Mouse (Mus musculus) hindbrain, embryonic 13.5 days (tissue): ENCODE results near the gene Brinp3. TPM values are rescaled to one million over a fixed set of nuclear protein-coding genes. Genes with fewer than 3 reads are reported as not detected.
A peak's percentile ranks its signal among the peaks of the same experiment; 100 is the strongest.

Experiments
- ATAC-seq: fragments of 200-750 bp; cut with Nextera tagmentation; 2 replicates; pipeline ENCODE4 v1.8.0; 2017; ENCODE audit warnings: moderate TSS enrichment; ENCODE audit not compliant: low FRiP score
- H3K27ac ChIP-seq: fragments of 300-500 bp; sonication (generic); 2 replicates; pipeline ENCODE4 v1.5.1; 2015; ENCODE audit warnings: inconsistent platforms, mild to moderate bottlenecking, moderate library complexity
- H3K27me3 ChIP-seq: fragments of 300-500 bp; sonication (generic); 2 replicates; pipeline ENCODE4 v1.6.1; 2015; ENCODE audit warnings: mild to moderate bottlenecking, inconsistent platforms
- H3K36me3 ChIP-seq: fragments of 300-500 bp; sonication (generic); 2 replicates; pipeline ENCODE4 v1.6.1; 2015; ENCODE audit warnings: mild to moderate bottlenecking, inconsistent platforms
- H3K4me1 ChIP-seq: fragments of 300-500 bp; sonication (generic); replicated peaks from 2 replicates; pipeline ENCODE4 v1.6.1; 2015; ENCODE audit warnings: inconsistent platforms
- H3K4me2 ChIP-seq: fragments of 300-500 bp; sonication (generic); 2 replicates; pipeline ENCODE4 v1.6.1; 2015; ENCODE audit warnings: inconsistent platforms, mild to moderate bottlenecking, moderate library complexity
- H3K4me3 ChIP-seq: fragments of 300-500 bp; sonication (generic); 2 replicates; pipeline ENCODE4 v1.5.1; 2015; ENCODE audit warnings: mild to moderate bottlenecking, inconsistent platforms
- H3K9ac ChIP-seq: fragments of 300-500 bp; sonication (generic); 2 replicates; pipeline ENCODE4 v1.6.1; 2015; ENCODE audit warnings: mild to moderate bottlenecking, inconsistent platforms
- H3K9me3 ChIP-seq: fragments of 300-500 bp; sonication (generic); 2 replicates; pipeline ENCODE4 v1.6.1; 2016; ENCODE audit warnings: inconsistent platforms
- WGBS: fragments of 180-500 bp; shearing (Covaris S2); methylation state at CpG from one replicate; pipeline ENCODE4 v1.1.7; 2015; 5-methylcytosine and 5-hydroxymethylcytosine counted together
- polyA plus RNA-seq: library from polyadenylated mRNA; unstranded; fragments of >200 nt; fragmentation: Nextera tagmentation; extraction: Ambion mirVana; gene quantifications from 2 replicates; pipeline ENCODE4 v1.2.1, GENCODE M21; 2015

The Brinp3 gene
- 17.9 and 19.7 TPM in 2 replicates for polyA plus RNA-seq

GRCm38 (mm10) chr1:146494681-146495331, at the start of gene Brinp3:
Brinp3 (plus strand) TSS chr1:146494760.
- ATAC-seq: peak; percentile 58; the same call in 1 of the 2 replicates
- Histone ChIP-seq H3K4me1 (peaks cover 23% of the 10 kb centered on the region), H3K27me3 (peaks cover 19% of the 10 kb centered on the region), H3K9ac (peak within 1 kb of the TSS; percentile 78), H3K4me3 (peak within 1 kb of the TSS; percentile 61), H3K9me3 (no peaks in the 10 kb centered on the region), H3K36me3 (no peaks in the 10 kb centered on the region), H3K4me2 (peak within 1 kb of the TSS; percentile 90), H3K27ac (peak within 1 kb of the TSS; percentile 75)
- WGBS: 2% methylated on average over 19 of the region's 19 CpGs

- peak overlapping the region; percentile 78 for H3K9ac ChIP-seq
- H3K27ac ChIP-seq: peak overlapping the region; percentile 75
- H3K4me3 ChIP-seq: peak overlapping the region; percentile 61
- no peaks in the 10 kb centered on the region for H3K36me3 ChIP-seq
- peaks cover 23% of the 10 kb centered on the region for H3K4me1 ChIP-seq
- ATAC-seq: no peak
- H3K27me3 ChIP-seq: peaks cover 18% of the 10 kb centered on the region
- WGBS: 8% methylated on average over 7 of the region's 7 CpGs
- no peaks in the 10 kb centered on the region for H3K9me3 ChIP-seq
- H3K4me2 ChIP-seq: peak overlapping the region; percentile 90
Observed at GRCm38 (mm10) chr1:146494221-146494620, 339 bp upstream of the Brinp3 start.

- ATAC-seq: no peak
- peaks cover 19% of the 10 kb centered on the region for H3K27me3 ChIP-seq
- no peaks in the 10 kb centered on the region for H3K9me3 ChIP-seq
- H3K4me1 ChIP-seq: peaks cover 23% of the 10 kb centered on the region
- peak overlapping the region; percentile 75 for H3K27ac ChIP-seq
- H3K4me3 ChIP-seq: peak overlapping the region; percentile 61
- H3K9ac ChIP-seq: peak overlapping the region; percentile 78
- peak overlapping the region; percentile 90 for H3K4me2 ChIP-seq
- no peaks in the 10 kb centered on the region for H3K36me3 ChIP-seq
- 12% methylated on average over 3 of the region's 3 CpGs for WGBS
Observed at GRCm38 (mm10) chr1:146495386-146495785, 826 bp downstream of the Brinp3 start.

- Histone ChIP-seq H3K9ac (peak overlapping the region; percentile 77), H3K9me3 (no peaks in the 10 kb centered on the region), H3K27me3 (peaks cover 19% of the 10 kb centered on the region), H3K4me3 (peak overlapping the region; percentile 61), H3K4me1 (peaks cover 23% of the 10 kb centered on the region), H3K27ac (peak overlapping the region; percentile 74), H3K36me3 (no peaks in the 10 kb centered on the region), H3K4me2 (peak overlapping the region; percentile 90)
- ATAC-seq: peak; percentile 80
- WGBS: under 1% methylated on average over 28 of the region's 28 CpGs
Observed at GRCm38 (mm10) chr1:146497381-146498081, 3.0 kb downstream of the Brinp3 start.

GRCm38 (mm10) chr1:146498085-146498779, 3.7 kb downstream of the Brinp3 start:
- under 1% methylated on average over 16 of the region's 16 CpGs for WGBS

GRCm38 (mm10) chr1:146498780-146499114, 4.2 kb downstream of the Brinp3 start:
- Histone ChIP-seq H3K9ac (peak overlapping the region; percentile 77; the same call in 1 of the 2 replicates), H3K4me2 (peak overlapping the region; percentile 90), H3K27ac (no peak overlapping the region), H3K36me3 (no peaks in the 10 kb centered on the region), H3K4me3 (peak overlapping the region; percentile 61), H3K4me1 (peaks cover 23% of the 10 kb centered on the region), H3K27me3 (peaks cover 19% of the 10 kb centered on the region), H3K9me3 (no peaks in the 10 kb centered on the region)
- WGBS: 5% methylated on average over 1 of the region's 1 CpGs
- ATAC-seq: no peak

More at GRCm38 (mm10) chr1:146498085-146498779, 3.7 kb downstream of the Brinp3 start:
- H3K27ac ChIP-seq: peak overlapping the region; percentile 74
- H3K9ac ChIP-seq: peak overlapping the region; percentile 77
- peak overlapping the region; percentile 61 for H3K4me3 ChIP-seq
- ATAC-seq: peak; percentile 33
- H3K4me2 ChIP-seq: peak overlapping the region; percentile 90
- H3K9me3 ChIP-seq: no peaks in the 10 kb centered on the region
- peaks cover 19% of the 10 kb centered on the region for H3K27me3 ChIP-seq
- H3K4me1 ChIP-seq: peaks cover 23% of the 10 kb centered on the region
- H3K36me3 ChIP-seq: no peaks in the 10 kb centered on the region

GRCm38 (mm10) chr1:146515377-146515776, 20.8 kb downstream of the Brinp3 start:
- ATAC-seq: no peak
- Histone ChIP-seq H3K4me1 (no peaks in the 10 kb centered on the region), H3K36me3 (no peaks in the 10 kb centered on the region), H3K27me3 (no peaks in the 10 kb centered on the region), H3K9ac (no peak overlapping the region), H3K9me3 (no peaks in the 10 kb centered on the region), H3K4me3 (no peak overlapping the region), H3K4me2 (no peak overlapping the region), H3K27ac (no peak overlapping the region)
- 79% methylated on average over 2 of the region's 2 CpGs for WGBS

- H3K27ac ChIP-seq: no peak overlapping the region
- H3K36me3 ChIP-seq: no peaks in the 10 kb centered on the region
- no peak overlapping the region for H3K4me3 ChIP-seq
- ATAC-seq: no peak
- H3K27me3 ChIP-seq: no peaks in the 10 kb centered on the region
- H3K4me1 ChIP-seq: no peaks in the 10 kb centered on the region
- H3K9me3 ChIP-seq: no peaks in the 10 kb centered on the region
- 70% methylated on average over 11 of the region's 11 CpGs for WGBS
- H3K9ac ChIP-seq: no peak overlapping the region
- H3K4me2 ChIP-seq: no peak overlapping the region
Observed at GRCm38 (mm10) chr1:146523727-146524573, 29.4 kb downstream of the Brinp3 start.

GRCm38 (mm10) chr1:146528572-146528971, 34.0 kb downstream of the Brinp3 start:
- Histone ChIP-seq H3K27me3 (no peaks in the 10 kb centered on the region), H3K4me3 (no peak overlapping the region), H3K9ac (no peak overlapping the region), H3K27ac (no peak overlapping the region), H3K36me3 (no peaks in the 10 kb centered on the region), H3K4me2 (no peak overlapping the region), H3K9me3 (no peaks in the 10 kb centered on the region), H3K4me1 (no peaks in the 10 kb centered on the region)
- ATAC-seq: no peak

- no peak for ATAC-seq
- H3K27me3 ChIP-seq: no peaks in the 10 kb centered on the region
- H3K9ac ChIP-seq: no peak overlapping the region
- H3K4me2 ChIP-seq: no peak overlapping the region
- H3K9me3 ChIP-seq: no peaks in the 10 kb centered on the region
- no peak overlapping the region for H3K4me3 ChIP-seq
- H3K27ac ChIP-seq: no peak overlapping the region
- 80% methylated on average over 2 of the region's 2 CpGs for WGBS
- H3K36me3 ChIP-seq: no peaks in the 10 kb centered on the region
- H3K4me1 ChIP-seq: no peaks in the 10 kb centered on the region
Observed at GRCm38 (mm10) chr1:146546847-146547428, 52.4 kb downstream of the Brinp3 start.

- Histone ChIP-seq H3K27ac (no peak overlapping the region), H3K9ac (no peak overlapping the region), H3K4me1 (no peaks in the 10 kb centered on the region), H3K36me3 (no peaks in the 10 kb centered on the region), H3K4me3 (no peak overlapping the region), H3K9me3 (no peaks in the 10 kb centered on the region), H3K27me3 (no peaks in the 10 kb centered on the region), H3K4me2 (no peak overlapping the region)
- ATAC-seq: no peak
Observed at GRCm38 (mm10) chr1:146556982-146557381, 62.4 kb downstream of the Brinp3 start.
